Mouse (Mus musculus): ENCODE results near the gene Cypt3. TPM values are rescaled to one million over a fixed set of nuclear protein-coding genes. Genes with fewer than 3 reads are reported as not detected.

The Cypt3 gene
- total RNA-seq (2023; ENCODE audit: inconsistent age) = not detected in 4 replicates

GRCm38 (mm10) chrX:153558293-153558692, at the start of gene Cypt3:
Cypt3 (plus strand) TSS chrX:153558593.

Other genes with a start within 250 kb of the Cypt3 start
- 46.0 to 53.1 TPM (median 51.4 TPM) in 4 replicates for gene Ubqln2, start 60.4 kb upstream of the Cypt3 start, total RNA-seq (2023; ENCODE audit: inconsistent age)
- gene Kctd12b, start 137.8 kb downstream of the Cypt3 start, total RNA-seq (2023; ENCODE audit: inconsistent age) = 0.10 to 0.48 TPM (median 0.42 TPM) in 4 replicates
- gene Nbdy, start 165.0 kb downstream of the Cypt3 start, total RNA-seq (2023; ENCODE audit: inconsistent age) = 5.9 to 10.5 TPM (median 7.8 TPM) in 4 replicates

Data from B cell, adult (primary cell).